Mouse (Mus musculus) embryo, embryonic 10.5 days (tissue): ENCODE results near the gene Kcnh8.

Experiments used
- DNase-seq: peaks from one replicate; pipeline ENCODE4 v3.0.0-alpha.2; 2015; ENCODE audit warnings: low spot score

Kcnh8 gene

GRCm38 (mm10) chr17:52829678-52830077 is 227.2 kb downstream of the Kcnh8 start:
- DNase-seq, result no peak

- no peak for DNase-seq
These were observed 270.7 kb downstream of the Kcnh8 start for GRCm38 (mm10) chr17:52873195-52873594.

- DNase-seq, result no peak
These were observed 276.5 kb downstream of the Kcnh8 start for GRCm38 (mm10) chr17:52878964-52879363.

- DNase-seq, result no peak
These were observed 277.5 kb downstream of the Kcnh8 start for GRCm38 (mm10) chr17:52880051-52880450.

DNA sequence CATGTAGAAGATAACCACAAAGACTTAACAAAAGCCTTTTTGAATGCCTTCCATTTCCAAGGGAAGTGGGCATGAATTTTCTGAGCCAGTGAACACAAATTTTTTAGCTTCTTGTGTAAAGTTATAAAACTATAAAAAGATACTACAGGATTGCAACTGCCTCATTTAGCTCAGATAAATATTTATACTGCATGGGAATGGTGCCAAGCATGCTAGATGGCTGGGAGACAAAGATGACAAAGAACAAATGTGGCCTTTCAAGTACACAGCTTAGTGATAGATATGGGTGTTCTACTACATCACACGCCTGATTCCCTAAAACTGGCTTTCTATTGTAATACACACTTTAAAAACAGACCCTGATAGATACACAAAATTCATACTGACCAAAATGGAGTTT is 282.7 kb downstream of the Kcnh8 start:
- DNase-seq, result no peak

DNA sequence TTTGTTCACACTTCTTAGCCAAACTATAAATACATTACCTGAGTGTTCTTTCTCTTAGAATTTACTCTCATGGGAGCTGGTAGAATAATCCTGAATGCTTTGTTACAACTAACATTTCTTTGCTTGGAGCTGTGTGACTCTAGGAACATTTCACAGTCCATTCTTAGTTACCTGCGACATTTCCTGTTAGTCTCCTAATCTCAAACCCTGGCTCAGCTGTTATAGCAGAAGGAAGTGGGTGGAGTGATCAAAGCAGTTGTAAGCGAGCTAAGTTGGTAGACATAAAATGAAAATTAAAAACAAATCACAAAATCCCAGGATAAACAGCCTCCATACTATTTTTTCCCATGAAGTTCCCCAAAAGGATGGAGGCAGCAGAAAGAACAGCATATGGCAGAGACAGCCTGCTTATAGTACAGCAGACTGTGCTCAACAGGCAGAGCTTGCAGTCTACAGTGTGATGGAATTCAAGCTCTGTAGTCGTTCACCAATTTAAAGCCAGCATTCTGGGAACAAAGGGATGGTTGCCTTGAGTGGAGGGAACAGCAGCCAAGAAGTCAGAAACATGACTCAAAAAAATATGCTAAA is 318.1 kb downstream of the Kcnh8 start:
- DNase-seq, result no peak

GRCm38 (mm10) chr17:52943966-52944365 is 341.5 kb downstream of the Kcnh8 start:
- DNase-seq, result no peak

DNA sequence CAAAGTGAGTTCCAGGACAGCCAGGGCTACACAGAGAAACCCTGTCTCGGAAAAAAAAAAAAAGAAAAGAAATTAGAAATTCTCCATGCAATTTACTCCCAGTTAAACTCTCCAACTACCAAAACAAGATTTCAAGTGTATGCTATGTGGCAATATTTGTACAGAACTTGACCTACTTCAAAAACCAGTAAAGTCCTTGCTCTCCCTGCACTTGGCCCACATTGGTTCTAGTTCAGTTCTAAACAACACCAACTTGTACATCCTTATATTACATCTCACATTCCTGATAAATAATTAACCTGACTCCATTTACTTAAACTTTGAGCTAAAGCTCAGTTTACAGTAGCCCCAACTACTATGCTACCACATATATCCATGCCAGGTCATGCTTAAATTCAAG is 370.2 kb downstream of the Kcnh8 start:
- no peak for DNase-seq

DNA sequence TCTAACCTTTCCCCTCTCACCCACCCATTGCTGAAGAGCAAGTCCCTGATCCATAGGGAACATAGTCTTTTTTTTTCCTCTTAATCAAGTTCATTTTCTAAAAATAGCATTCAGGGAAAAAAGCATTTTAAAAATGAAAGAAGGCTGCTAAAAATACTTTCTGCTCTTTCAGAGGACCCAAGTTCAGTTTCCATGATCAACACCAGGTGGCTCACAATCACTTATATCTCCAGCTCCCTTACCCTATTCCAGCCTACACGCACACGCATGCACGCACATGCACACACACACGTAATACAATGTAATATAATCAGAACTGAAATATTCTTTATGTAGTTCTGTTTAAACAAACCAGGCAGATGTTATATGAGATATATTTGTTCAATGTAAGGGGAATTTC is 378.4 kb downstream of the Kcnh8 start:
- no peak for DNase-seq
